Mouse (Mus musculus) bone marrow, adult 2 months (tissue): ENCODE measurements around the gene Kat14.

Source experiments
- CTCF ChIP-seq: fragments of 200-500 bp; IDR thresholded peaks from 2 replicates; pipeline ENCODE4 v1.5.1; 2011; ENCODE audit warnings: low read length, control low read depth; ENCODE audit not compliant: control insufficient read depth, insufficient read depth
- POLR2A ChIP-seq: fragments of 200-500 bp; IDR thresholded peaks from 2 replicates; pipeline ENCODE4 v1.6.1; 2011; ENCODE audit warnings: low read depth, mild to moderate bottlenecking, control low read depth, low read length, borderline replicate concordance; ENCODE audit not compliant: control insufficient read depth

DNA sequence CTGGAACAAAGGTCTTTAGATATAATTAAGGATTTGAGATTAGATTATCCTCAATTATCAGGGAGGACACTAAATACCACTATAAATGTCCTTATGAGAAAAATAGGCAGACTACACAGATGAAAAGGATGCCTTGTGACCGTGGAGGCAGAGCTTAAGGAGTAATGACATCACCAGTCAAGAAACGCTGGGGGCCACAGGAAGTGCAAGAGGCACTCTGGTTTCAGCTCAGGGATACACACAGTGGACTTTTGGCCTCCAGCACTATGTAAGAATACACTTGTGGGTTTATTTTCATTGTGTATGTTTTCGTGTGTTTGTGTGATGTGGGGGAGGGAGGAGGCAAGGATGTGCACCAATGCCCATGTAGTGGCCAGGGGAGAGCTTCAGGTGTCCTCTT, 31.6 kb upstream of the Kat14 start:
- TF ChIP-seq CTCF (no peak), POLR2A (no peak)
